Mouse (Mus musculus): Measurements from ENCODE around the gene Mettl7a3.
"Not testable (repeated sequence)": the region's sequence is repeated elsewhere in the genome, so short reads cannot be mapped to it uniquely, and the experiment has no call there.

Mettl7a3 gene

DNA sequence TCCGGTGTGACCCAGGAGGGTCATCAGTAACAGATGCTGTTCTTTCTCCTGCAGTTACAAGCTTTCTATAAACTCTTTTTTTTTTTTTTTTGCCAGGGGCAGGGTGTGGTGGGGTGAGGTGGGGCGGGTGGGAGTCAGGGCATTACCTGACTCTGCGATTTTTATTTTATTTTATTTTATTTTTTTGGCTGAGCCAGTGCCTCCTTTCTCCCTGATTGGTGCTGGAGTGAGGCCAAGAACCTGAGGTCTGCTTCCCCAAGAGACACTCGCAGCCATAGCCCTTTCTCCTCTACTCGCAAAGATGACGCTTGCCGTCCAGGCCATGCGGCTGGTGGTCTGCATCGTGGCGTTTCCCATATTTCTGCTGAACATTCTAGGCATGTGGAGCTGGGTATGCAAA lies at the start of gene Mettl7a3:
Gene Mettl7a3 (plus strand): TSS at position 301 of the 400 bp plus-strand sequence.
- CTCF ChIA-PET = no interaction called here

DNA sequence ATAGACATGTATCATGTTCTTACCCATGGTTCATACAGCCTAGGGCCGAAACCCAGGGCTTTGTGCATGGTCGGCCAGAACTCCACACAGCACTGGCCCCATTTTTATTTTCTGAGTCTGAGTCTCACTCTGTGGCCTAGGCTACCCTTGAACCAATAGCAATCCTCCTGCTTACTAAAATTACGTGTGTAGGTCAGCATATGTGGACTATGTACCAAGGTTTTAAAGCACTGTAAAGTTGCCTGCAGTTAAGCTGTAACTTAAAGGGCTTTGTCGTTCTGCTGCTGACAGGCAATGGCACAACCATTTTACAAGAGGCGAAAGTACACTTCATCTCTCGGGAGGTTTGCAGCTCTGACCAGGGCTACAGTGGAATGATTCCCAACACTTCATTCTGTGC lies 45.7 kb upstream of the Mettl7a3 start:
- CTCF ChIA-PET = interaction anchor here (0.7 kb wide), 1 partner anchor 1591 kb away, joined by 5 read pairs; no protein-coding TSS in a partner anchor

DNA sequence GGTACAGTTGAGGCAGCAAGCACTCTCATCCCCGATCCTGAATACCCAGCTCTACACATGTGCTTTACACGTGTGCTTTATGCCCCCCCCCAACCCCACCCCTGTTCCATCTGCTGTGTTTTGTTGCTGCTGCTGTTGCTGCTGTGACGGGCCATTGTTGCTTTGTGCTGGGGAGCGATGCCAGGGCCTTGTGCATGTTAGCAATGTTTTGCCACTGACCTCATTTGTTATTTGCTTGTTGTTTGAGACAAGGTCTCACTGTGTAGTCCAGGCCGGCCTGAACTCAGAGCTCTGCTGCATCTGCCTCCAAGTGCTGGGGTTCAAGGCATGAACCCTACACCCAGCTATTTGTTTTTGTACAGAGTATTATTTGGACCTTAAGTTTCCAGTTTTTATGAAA lies 43.9 kb upstream of the Mettl7a3 start:
- CTCF ChIA-PET = no interaction called here

DNA sequence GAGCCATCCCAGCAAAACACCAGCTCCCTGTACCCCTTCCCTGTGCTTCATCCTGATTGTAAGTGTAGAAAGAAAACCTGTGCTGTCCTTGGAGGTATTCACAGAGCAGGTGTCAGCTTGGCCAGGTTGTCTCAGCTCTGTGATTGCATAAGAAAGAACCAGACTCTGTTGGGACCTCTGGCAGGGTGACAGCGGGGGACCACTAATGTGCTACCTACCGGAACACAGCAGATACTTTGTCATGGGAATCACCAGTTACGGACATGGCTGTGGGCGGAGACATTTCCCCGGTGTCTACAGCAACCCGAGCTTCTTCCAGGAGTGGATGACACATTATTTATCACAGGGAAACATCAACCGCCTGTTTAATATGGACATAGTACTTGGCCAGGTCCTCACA lies 42.4 kb upstream of the Mettl7a3 start:
- CTCF ChIA-PET = no interaction called here

GRCm38 (mm10) chr15:100297856-100298255 lies 36.9 kb upstream of the Mettl7a3 start:
- CTCF ChIA-PET = no interaction called here

GRCm38 (mm10) chr15:100300499-100300898 lies 34.2 kb upstream of the Mettl7a3 start:
- CTCF ChIA-PET = no interaction called here

- CTCF ChIA-PET = no interaction called here
Measured at GRCm38 (mm10) chr15:100301556-100301955, 33.2 kb upstream of the Mettl7a3 start.

DNA sequence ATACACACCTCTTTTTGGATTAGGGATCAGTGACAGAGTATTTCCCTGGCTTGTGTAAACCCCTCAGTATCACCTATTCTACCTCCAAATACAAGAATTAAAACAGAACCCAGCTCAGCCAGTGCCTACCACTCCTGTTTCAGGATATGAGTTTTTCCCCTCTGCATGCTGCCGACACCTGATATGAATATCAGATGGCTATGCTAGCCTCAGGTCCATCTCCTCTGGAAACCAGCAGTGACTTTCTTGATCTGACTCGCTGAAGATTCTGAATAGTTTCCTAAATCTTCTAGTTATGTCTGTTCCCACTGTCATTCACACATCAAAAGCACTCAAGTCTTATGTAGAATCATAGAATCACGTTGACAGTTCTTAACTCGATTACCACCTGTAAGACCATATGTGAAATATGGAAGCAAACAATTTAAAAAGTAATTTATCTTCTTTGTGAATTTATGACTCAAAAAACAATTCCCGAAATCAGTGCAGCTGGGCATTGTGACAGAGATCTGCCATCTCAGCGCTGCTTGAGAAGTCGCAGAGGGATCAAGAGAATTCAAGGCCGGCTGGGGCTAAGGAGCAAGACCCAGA lies 31.2 kb upstream of the Mettl7a3 start:
- CTCF ChIA-PET = no interaction called here

DNA sequence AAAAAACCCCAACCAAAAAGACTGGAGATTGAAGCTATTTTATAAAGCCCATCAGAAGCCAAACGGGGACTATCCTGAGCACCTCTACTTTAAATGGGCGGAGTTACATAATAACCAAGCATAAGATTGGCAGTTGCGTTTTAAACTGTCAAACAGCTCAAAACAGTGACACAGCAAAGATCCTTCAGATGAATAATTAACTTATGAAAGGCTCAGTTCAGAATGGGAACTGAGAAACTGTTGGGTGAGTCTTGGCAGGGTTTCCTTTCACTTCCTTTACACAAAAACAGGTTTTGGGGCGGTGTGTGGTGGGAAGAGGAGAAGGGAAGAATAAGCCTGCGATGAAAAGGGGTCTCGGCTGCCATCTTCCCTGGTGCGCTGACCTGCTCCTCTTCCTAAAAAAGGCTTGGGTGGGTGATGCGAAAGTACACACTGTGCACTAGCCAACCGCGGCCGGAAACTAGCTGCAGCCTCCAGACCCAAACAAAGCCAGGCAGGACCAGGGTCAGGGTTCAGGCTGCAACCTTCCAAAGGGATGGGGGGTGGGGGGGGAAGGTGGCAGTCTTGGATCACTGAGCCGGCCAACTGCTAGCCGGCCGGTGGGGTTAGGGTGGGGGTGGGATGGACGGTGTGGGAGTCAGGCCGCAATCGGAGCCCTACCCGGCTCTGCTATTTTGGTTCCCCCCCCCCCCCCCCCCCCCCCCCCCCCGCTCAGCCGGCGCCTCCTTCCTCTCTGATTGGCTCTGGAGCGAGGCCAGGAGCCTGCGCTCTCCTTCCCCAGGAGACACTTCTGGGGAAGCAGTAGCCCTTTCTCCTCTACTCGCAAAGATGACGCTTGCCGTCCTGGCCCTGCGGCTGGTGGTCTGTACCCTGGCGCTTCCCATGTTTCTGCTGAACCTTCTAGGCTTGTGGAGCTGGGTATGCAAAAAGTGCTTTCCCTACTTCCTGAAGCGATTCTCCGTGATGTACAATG lies 30.4 kb upstream of the Mettl7a3 start, which contains the start of gene Mettl7a1:
Gene Mettl7a1 (plus strand): TSS at position 122 of the 973 bp plus-strand sequence.
- CTCF ChIA-PET = no interaction called here

DNA sequence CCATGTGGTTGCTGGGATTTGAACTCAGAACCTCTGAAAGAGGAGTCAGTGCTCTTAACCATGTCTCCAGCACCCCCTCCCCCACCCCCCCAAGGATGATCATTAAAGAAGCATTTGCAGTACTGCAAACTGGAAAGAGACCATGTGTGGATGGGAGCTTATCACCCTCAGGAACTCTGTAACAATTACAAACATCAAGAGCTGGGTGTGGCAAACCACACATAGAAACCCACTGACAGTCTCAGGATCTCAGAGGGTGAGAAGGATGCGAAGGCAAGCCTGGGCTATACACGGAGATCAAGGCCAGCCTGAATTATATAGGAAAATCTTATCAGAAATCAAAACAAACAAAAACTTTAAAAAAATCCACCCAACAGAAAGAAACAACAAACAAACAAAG lies 28.5 kb upstream of the Mettl7a3 start:
- CTCF ChIA-PET = interaction anchor here (0.6 kb wide), 1 partner anchor 190 kb away, joined by 5 read pairs; no protein-coding TSS in a partner anchor

- CTCF ChIA-PET = not testable (repeated sequence)
Measured at GRCm38 (mm10) chr15:100307438-100308096, 27.2 kb upstream of the Mettl7a3 start.

DNA sequence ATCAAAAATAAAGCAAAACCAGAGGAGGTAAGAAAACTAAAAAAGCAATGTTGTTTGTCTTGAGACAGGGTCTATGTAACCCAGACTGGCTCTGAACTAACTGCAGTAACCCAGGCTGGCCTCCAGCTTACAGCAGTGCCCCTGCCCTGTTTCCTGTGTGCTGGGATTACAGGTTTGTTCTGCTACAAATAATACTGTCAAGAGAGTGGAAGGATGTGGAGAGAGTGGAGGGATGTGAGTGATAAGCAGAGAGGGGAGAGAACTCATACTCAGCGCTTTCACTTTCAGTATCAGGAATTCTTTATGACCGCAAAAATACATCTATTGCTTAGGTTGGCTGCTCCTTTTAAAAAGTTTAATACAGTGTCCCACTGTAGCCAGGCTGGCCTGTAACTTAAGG lies 22.4 kb upstream of the Mettl7a3 start:
- CTCF ChIA-PET = interaction anchor here (0.8 kb wide), 1 partner anchor 9 kb away, joined by 3 read pairs; no protein-coding TSS in a partner anchor

GRCm38 (mm10) chr15:100314448-100315145 lies 20.1 kb upstream of the Mettl7a3 start:
- CTCF ChIA-PET = no interaction called here

- CTCF ChIA-PET = not testable (repeated sequence)
Measured at GRCm38 (mm10) chr15:100318014-100318671, 16.6 kb upstream of the Mettl7a3 start.

GRCm38 (mm10) chr15:100319884-100320283 lies 14.8 kb upstream of the Mettl7a3 start:
- CTCF ChIA-PET = interaction anchor here (0.7 kb wide), 1 partner anchor 78 kb away, joined by 5 read pairs; no protein-coding TSS in a partner anchor

- CTCF ChIA-PET = interaction anchor here (0.8 kb wide), 1 partner anchor 8 kb away, joined by 3 read pairs; no protein-coding TSS in a partner anchor
Measured at GRCm38 (mm10) chr15:100320295-100320905, 14.3 kb upstream of the Mettl7a3 start.

GRCm38 (mm10) chr15:100321134-100321533 lies 13.6 kb upstream of the Mettl7a3 start:
- CTCF ChIA-PET = interaction anchor here (0.8 kb wide), 1 partner anchor 9 kb away, joined by 3 read pairs; no protein-coding TSS in a partner anchor

GRCm38 (mm10) chr15:100324021-100324591 lies 10.6 kb upstream of the Mettl7a3 start:
- CTCF ChIA-PET = no interaction called here

DNA sequence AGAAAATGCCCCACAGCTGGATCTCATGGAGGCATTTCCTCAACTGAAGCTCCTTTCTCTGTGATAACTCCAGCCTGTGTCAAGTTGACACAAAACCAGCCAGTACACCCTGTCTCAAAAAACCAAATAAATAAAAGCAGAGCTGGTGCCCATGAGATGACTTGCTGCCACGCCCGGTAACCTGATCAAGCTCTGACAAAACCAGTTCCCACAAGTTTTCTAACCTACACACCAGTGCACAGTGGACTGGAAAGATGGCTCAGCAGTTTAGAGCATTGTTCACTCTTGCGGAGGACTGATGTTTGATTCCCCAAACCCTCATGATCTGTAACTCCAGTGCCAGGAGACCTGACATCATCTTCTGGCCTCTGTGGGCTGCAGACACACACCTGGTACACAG lies 9.5 kb upstream of the Mettl7a3 start:
- CTCF ChIA-PET = no interaction called here

- CTCF ChIA-PET = not testable (repeated sequence)
Measured at GRCm38 (mm10) chr15:100328089-100328488, 6.6 kb upstream of the Mettl7a3 start.
